Mouse (Mus musculus): ENCODE measurements around the gene Denr. TPM values are rescaled to one million over a fixed set of nuclear protein-coding genes. Genes with fewer than 3 reads are reported as not detected.

The Denr gene
- polyA plus RNA-seq, 1 experiment from 2014 or later = 89.2 TPM

DNA sequence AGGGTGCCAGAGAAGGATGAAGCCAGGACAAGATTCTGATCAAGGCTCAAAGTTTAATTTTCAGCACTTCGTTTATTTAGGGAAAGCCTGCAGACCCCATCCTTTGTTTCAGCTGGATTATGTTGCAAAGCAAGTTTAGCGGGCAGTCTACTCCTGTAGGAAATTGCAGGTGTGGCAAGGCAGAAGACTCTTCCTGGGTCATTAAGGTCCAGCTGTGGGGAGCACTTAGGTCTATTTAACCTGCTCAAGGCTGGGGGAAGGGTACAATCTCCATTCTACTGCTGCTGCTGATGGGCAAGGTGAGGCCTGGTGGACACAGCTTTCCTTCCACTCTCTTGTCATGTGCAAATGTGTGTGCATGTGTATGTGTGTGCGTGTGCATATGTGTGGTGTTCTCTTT lies 52.0 kb downstream of the Denr start:
- Histone ChIP-seq H3K9me3 (ENCODE audit: control insufficient read depth, low read length) (no peaks in the 10 kb centered on the region), H3K9ac (ENCODE audit: low read length) (no peak overlapping the region), H3K4me3 (ENCODE audit: control insufficient read depth in 1 of 2, insufficient read depth in 1 of 2, low read depth in 1 of 2, low read length in 2 of 2) (no peak overlapping the region), H3K4me2 (ENCODE audit: low read length) (no peak overlapping the region), H3K4me1 (ENCODE audit: control insufficient read depth in 2 of 2, insufficient read depth in 2 of 2, low read length in 2 of 2) (peaks cover 0 to 6% of the 10 kb centered on the region in 2 experiments; a peak in 2 of 4 replicates), H3K36me3 (ENCODE audit: control insufficient read depth, insufficient read depth, low read length) (no peaks in the 10 kb centered on the region), H3K27me3 (ENCODE audit: control insufficient read depth, insufficient read depth, low read length) (no peaks in the 10 kb centered on the region), H3K27ac (replicated peaks in 1 of 2; ENCODE audit: control insufficient read depth in 1 of 2, insufficient read depth in 1 of 2, low read depth in 2 of 2, low read length in 2 of 2) (no peak overlapping the region)
- ATAC-seq (ENCODE audit: insufficient number of reproducible peaks, insufficient read depth, low FRiP score, low read depth) = no peak
- WGBS = 82% methylated on average over 3 of the region's 3 CpGs

DNA sequence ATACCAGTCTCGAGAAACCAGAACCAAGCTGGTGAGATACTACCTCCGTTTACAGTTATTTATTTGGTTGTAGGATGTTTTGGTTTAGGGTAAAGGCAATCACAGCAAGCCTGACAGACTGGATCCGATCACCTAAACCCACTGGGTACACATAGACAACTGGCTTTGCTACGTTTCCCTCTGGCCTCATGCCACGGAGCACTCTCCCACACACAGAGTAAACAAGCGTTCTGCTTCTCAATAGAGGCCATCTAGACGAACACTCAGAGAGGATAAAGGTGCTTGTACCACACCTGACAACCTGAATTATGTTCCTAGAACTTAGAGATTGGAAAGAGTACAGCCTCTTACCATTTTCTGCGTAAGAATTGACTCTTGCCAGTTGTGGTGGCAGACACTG lies 53.2 kb downstream of the Denr start:
- WGBS = 74% methylated on average over 8 of the region's 8 CpGs
- peaks cover 0 to 2% of the 10 kb centered on the region in 2 experiments; a peak in 2 of 4 replicates for H3K4me1 ChIP-seq (ENCODE audit: control insufficient read depth in 2 of 2, insufficient read depth in 2 of 2, low read length in 2 of 2)
- no peaks in the 10 kb centered on the region for H3K9me3 ChIP-seq (ENCODE audit: control insufficient read depth, low read length)
- no peak overlapping the region for H3K4me2 ChIP-seq (ENCODE audit: low read length)
- no peak overlapping the region for H3K27ac ChIP-seq (replicated peaks in 1 of 2; ENCODE audit: control insufficient read depth in 1 of 2, insufficient read depth in 1 of 2, low read depth in 2 of 2, low read length in 2 of 2)
- no peak for ATAC-seq (ENCODE audit: insufficient number of reproducible peaks, insufficient read depth, low FRiP score, low read depth)
- no peak overlapping the region for H3K4me3 ChIP-seq (ENCODE audit: control insufficient read depth in 1 of 2, insufficient read depth in 1 of 2, low read depth in 1 of 2, low read length in 2 of 2)
- no peaks in the 10 kb centered on the region for H3K27me3 ChIP-seq (ENCODE audit: control insufficient read depth, insufficient read depth, low read length)
- H3K9ac ChIP-seq (ENCODE audit: low read length) = no peak overlapping the region
- H3K36me3 ChIP-seq (ENCODE audit: control insufficient read depth, insufficient read depth, low read length) = no peaks in the 10 kb centered on the region

DNA sequence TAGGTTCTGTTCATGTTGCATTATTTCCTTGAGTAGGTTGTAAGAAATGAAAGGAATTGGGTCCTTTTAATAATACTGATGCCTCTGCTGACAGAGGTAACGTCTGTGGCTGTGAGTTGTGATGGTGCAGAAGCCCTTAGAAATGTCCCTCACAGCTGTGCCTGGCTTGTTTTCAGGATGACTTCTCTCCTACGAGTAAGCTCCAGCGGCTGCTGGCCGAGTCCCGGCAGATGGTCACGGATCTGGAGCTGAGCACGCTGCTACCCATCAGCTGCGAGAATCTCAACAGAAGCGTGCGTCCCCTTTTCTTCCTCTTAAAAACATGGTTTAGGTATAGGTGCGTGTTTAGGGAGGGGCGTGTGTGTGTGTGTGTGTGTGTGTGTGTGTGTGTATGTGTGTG lies 54.1 kb downstream of the Denr start:
- Histone ChIP-seq H3K36me3 (ENCODE audit: control insufficient read depth, insufficient read depth, low read length) (no peaks in the 10 kb centered on the region), H3K27ac (replicated peaks in 1 of 2; ENCODE audit: control insufficient read depth in 1 of 2, insufficient read depth in 1 of 2, low read depth in 2 of 2, low read length in 2 of 2) (no peak overlapping the region), H3K9ac (ENCODE audit: low read length) (no peak overlapping the region), H3K27me3 (ENCODE audit: control insufficient read depth, insufficient read depth, low read length) (no peaks in the 10 kb centered on the region), H3K9me3 (ENCODE audit: control insufficient read depth, low read length) (no peaks in the 10 kb centered on the region), H3K4me1 (ENCODE audit: control insufficient read depth in 2 of 2, insufficient read depth in 2 of 2, low read length in 2 of 2) (peaks cover 0 to 2% of the 10 kb centered on the region in 2 experiments; a peak in 1 of 4 replicates), H3K4me3 (ENCODE audit: control insufficient read depth in 1 of 2, insufficient read depth in 1 of 2, low read depth in 1 of 2, low read length in 2 of 2) (no peak overlapping the region), H3K4me2 (ENCODE audit: low read length) (no peak overlapping the region)
- 87% methylated on average over 12 of the region's 12 CpGs for WGBS
- ATAC-seq (ENCODE audit: insufficient number of reproducible peaks, insufficient read depth, low FRiP score, low read depth) = no peak

DNA sequence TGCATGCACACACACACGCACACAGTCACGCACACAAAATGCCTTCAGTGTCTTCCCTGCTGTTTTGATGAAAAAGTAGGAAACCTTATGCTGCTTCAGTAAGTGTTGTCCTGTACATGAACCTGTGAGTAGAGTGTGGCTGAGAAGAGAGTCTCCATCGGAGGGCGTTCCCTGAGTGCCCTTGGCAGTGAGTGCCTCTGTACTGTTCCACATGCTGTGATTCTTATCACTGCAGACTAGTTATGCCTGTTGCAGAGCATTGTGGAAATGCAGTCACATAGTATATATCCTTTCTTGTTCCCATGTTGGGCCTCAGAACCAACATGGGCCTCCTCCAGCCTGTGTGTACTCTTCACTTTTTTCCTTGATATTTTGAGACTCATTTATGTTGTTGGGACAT lies 57.2 kb downstream of the Denr start:
- 80% methylated on average over 4 of the region's 4 CpGs for WGBS
- no peak overlapping the region for H3K27ac ChIP-seq (replicated peaks in 1 of 2; ENCODE audit: control insufficient read depth in 1 of 2, insufficient read depth in 1 of 2, low read depth in 2 of 2, low read length in 2 of 2)
- no peaks in the 10 kb centered on the region for H3K27me3 ChIP-seq (ENCODE audit: control insufficient read depth, insufficient read depth, low read length)
- no peak for ATAC-seq (ENCODE audit: insufficient number of reproducible peaks, insufficient read depth, low FRiP score, low read depth)
- no peak overlapping the region for H3K9ac ChIP-seq (ENCODE audit: low read length)
- H3K4me3 ChIP-seq (ENCODE audit: control insufficient read depth in 1 of 2, insufficient read depth in 1 of 2, low read depth in 1 of 2, low read length in 2 of 2) = no peak overlapping the region
- H3K36me3 ChIP-seq (ENCODE audit: control insufficient read depth, insufficient read depth, low read length) = no peaks in the 10 kb centered on the region
- no peaks in the 10 kb centered on the region for H3K9me3 ChIP-seq (ENCODE audit: control insufficient read depth, low read length)
- H3K4me2 ChIP-seq (ENCODE audit: low read length) = no peak overlapping the region
- peaks cover 0 to 2% of the 10 kb centered on the region in 2 experiments; a peak in 1 of 4 replicates for H3K4me1 ChIP-seq (ENCODE audit: control insufficient read depth in 2 of 2, insufficient read depth in 2 of 2, low read length in 2 of 2)

DNA sequence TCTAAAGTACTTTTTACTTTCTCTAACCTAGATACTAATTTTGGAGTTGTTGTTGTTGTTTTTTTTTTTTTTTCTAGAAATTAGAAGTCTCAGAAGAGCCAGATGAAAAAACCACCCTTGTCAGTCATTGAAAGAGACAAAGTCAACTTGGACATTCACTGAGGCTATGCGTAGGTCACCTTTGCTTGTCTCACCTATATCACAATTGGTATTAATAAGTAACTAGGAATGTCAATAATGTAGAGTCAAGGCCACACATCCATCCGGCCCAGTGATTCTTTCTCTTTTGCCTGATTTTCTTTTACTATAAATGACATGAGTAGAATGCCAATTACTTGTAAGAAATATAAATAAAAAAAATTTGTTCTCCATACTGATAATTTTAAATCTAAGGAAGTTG lies 59.8 kb downstream of the Denr start:
- no peak for ATAC-seq (ENCODE audit: insufficient number of reproducible peaks, insufficient read depth, low FRiP score, low read depth)
- H3K36me3 ChIP-seq (ENCODE audit: control insufficient read depth, insufficient read depth, low read length) = no peaks in the 10 kb centered on the region
- no peaks in the 10 kb centered on the region for H3K9me3 ChIP-seq (ENCODE audit: control insufficient read depth, low read length)
- H3K27ac ChIP-seq (replicated peaks in 1 of 2; ENCODE audit: control insufficient read depth in 1 of 2, insufficient read depth in 1 of 2, low read depth in 2 of 2, low read length in 2 of 2) = no peak overlapping the region
- no peaks in the 10 kb centered on the region for H3K27me3 ChIP-seq (ENCODE audit: control insufficient read depth, insufficient read depth, low read length)
- H3K4me3 ChIP-seq (ENCODE audit: control insufficient read depth in 1 of 2, insufficient read depth in 1 of 2, low read depth in 1 of 2, low read length in 2 of 2) = no peak overlapping the region
- no peak overlapping the region for H3K4me2 ChIP-seq (ENCODE audit: low read length)
- WGBS = 91% methylated on average over 2 of the region's 2 CpGs
- no peak overlapping the region for H3K9ac ChIP-seq (ENCODE audit: low read length)
- peaks cover 0 to 2% of the 10 kb centered on the region in 2 experiments; a peak in 1 of 4 replicates for H3K4me1 ChIP-seq (ENCODE audit: control insufficient read depth in 2 of 2, insufficient read depth in 2 of 2, low read length in 2 of 2)

DNA sequence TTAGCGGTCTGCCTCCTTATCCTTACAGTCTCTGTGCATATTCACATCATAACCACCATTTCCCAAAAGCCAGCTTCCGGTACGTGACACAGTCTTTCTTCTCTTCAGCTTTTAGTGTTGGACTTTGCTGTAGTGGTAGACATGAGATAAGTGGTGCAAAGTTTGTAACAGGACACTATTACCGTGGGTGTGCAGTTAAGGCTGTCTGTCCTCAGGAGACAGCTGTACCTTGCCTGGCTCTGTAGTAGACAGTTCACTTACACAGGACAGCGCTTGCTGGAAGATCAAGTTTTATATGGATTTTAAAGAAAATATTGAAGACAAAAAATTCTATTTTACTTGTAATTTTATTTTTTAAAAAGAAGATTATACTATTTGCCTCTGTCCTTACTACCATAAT lies 61.5 kb downstream of the Denr start:
- no peak for ATAC-seq (ENCODE audit: insufficient number of reproducible peaks, insufficient read depth, low FRiP score, low read depth)
- H3K27me3 ChIP-seq (ENCODE audit: control insufficient read depth, insufficient read depth, low read length) = no peaks in the 10 kb centered on the region; the same call in 1 of the 2 replicates

DNA sequence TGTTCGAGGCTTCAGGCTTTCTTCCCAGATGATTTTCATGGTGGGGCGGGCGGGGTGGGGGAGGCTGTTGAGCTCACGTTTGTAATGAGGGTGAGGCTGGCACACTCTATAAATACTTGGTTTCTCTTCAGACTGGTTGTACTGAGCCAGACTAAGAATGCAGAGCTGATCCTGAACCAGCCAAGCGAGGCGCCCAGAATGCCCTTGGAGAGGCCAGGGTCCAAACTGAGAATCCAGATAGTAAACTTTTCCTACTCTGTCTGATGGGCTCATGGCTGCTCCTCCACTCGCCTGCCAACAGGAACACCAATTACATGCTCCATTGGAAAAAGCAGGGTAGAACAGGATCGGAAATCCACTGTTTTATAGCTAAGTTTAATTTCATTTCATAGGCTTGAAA lies 62.2 kb downstream of the Denr start:
- peaks cover 0 to 2% of the 10 kb centered on the region in 2 experiments; a peak in 2 of 4 replicates for H3K4me1 ChIP-seq (ENCODE audit: control insufficient read depth in 2 of 2, insufficient read depth in 2 of 2, low read length in 2 of 2)
- no peak overlapping the region for H3K4me2 ChIP-seq (ENCODE audit: low read length)
- H3K36me3 ChIP-seq (ENCODE audit: control insufficient read depth, insufficient read depth, low read length) = no peaks in the 10 kb centered on the region
- no peaks in the 10 kb centered on the region; the same call in 1 of the 2 replicates for H3K27me3 ChIP-seq (ENCODE audit: control insufficient read depth, insufficient read depth, low read length)
- no peak overlapping the region for H3K9ac ChIP-seq (ENCODE audit: low read length)
- no peak for ATAC-seq (ENCODE audit: insufficient number of reproducible peaks, insufficient read depth, low FRiP score, low read depth)
- H3K27ac ChIP-seq (replicated peaks in 1 of 2; ENCODE audit: control insufficient read depth in 1 of 2, insufficient read depth in 1 of 2, low read depth in 2 of 2, low read length in 2 of 2) = no peak overlapping the region
- H3K4me3 ChIP-seq (ENCODE audit: control insufficient read depth in 1 of 2, insufficient read depth in 1 of 2, low read depth in 1 of 2, low read length in 2 of 2) = no peak overlapping the region
- no peaks in the 10 kb centered on the region for H3K9me3 ChIP-seq (ENCODE audit: control insufficient read depth, low read length)
- 74% methylated on average over 8 of the region's 8 CpGs for WGBS

More for the DNA sequence above, 61.5 kb downstream of the Denr start:
- Histone ChIP-seq H3K36me3 (ENCODE audit: control insufficient read depth, insufficient read depth, low read length) (no peaks in the 10 kb centered on the region), H3K4me1 (ENCODE audit: control insufficient read depth in 2 of 2, insufficient read depth in 2 of 2, low read length in 2 of 2) (peaks cover 0 to 5% of the 10 kb centered on the region in 2 experiments; a peak in 2 of 4 replicates), H3K9ac (ENCODE audit: low read length) (no peak overlapping the region), H3K4me3 (ENCODE audit: control insufficient read depth in 1 of 2, insufficient read depth in 1 of 2, low read depth in 1 of 2, low read length in 2 of 2) (no peak overlapping the region), H3K9me3 (ENCODE audit: control insufficient read depth, low read length) (no peaks in the 10 kb centered on the region), H3K4me2 (ENCODE audit: low read length) (no peak overlapping the region), H3K27ac (replicated peaks in 1 of 2; ENCODE audit: control insufficient read depth in 1 of 2, insufficient read depth in 1 of 2, low read depth in 2 of 2, low read length in 2 of 2) (no peak overlapping the region)
- 65% methylated on average over 5 of the region's 5 CpGs for WGBS

DNA sequence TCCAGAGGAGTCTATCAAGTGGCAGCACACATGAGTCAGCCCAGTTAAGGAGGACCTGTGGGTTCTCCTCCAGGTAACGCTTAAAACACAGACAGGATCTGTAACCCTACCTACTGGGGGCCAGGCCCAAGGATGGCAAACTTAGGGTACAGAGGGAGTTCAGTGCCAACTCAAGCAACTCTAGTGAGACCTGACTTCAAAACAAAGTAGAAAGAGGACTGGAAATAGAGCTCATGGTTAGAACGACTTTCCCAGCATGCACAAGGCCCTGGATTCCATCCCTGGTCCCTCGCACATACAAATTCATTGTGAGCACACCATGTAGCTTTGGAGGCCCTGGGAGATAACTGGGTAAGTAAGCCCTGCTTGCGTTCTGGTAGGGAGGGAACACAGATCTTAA lies 63.6 kb downstream of the Denr start:
- H3K36me3 ChIP-seq (ENCODE audit: control insufficient read depth, insufficient read depth, low read length) = no peaks in the 10 kb centered on the region
- H3K9me3 ChIP-seq (ENCODE audit: control insufficient read depth, low read length) = no peaks in the 10 kb centered on the region
- no peak overlapping the region for H3K4me2 ChIP-seq (ENCODE audit: low read length)
- no peak for ATAC-seq (ENCODE audit: insufficient number of reproducible peaks, insufficient read depth, low FRiP score, low read depth)
- peaks cover 4 to 7% of the 10 kb centered on the region in 2 experiments; a peak in 3 of 4 replicates for H3K4me1 ChIP-seq (ENCODE audit: control insufficient read depth in 2 of 2, insufficient read depth in 2 of 2, low read length in 2 of 2)
- WGBS = 72% methylated on average over 4 of the region's 4 CpGs
- H3K27ac ChIP-seq (replicated peaks in 1 of 2; ENCODE audit: control insufficient read depth in 1 of 2, insufficient read depth in 1 of 2, low read depth in 2 of 2, low read length in 2 of 2) = no peak overlapping the region
- no peak overlapping the region for H3K9ac ChIP-seq (ENCODE audit: low read length)
- no peaks in the 10 kb centered on the region; the same call in 1 of the 2 replicates for H3K27me3 ChIP-seq (ENCODE audit: control insufficient read depth, insufficient read depth, low read length)
- no peak overlapping the region for H3K4me3 ChIP-seq (ENCODE audit: control insufficient read depth in 1 of 2, insufficient read depth in 1 of 2, low read depth in 1 of 2, low read length in 2 of 2)
